Mouse (Mus musculus) cerebellum, adult 11-12 months (tissue): Measurements from ENCODE around the gene Rasa2.
"Not testable (repeated sequence)": the region's sequence is repeated elsewhere in the genome, so short reads cannot be mapped to it uniquely, and the experiment has no call there.

ENCODE experiments used
- DNase-seq: peaks from one replicate; pipeline ENCODE4 v3.0.0; 2022

Gene Rasa2

GRCm38 (mm10) chr9:96578190-96578589 lies 53.2 kb downstream of the Rasa2 start:
- no peak for DNase-seq

GRCm38 (mm10) chr9:96577674-96578073 lies 53.7 kb downstream of the Rasa2 start:
- DNase-seq: no peak

- no peak for DNase-seq
These were observed 58.2 kb downstream of the Rasa2 start for GRCm38 (mm10) chr9:96573252-96573651.

- no peak for DNase-seq
These were observed 58.7 kb downstream of the Rasa2 start for GRCm38 (mm10) chr9:96572754-96573153.

GRCm38 (mm10) chr9:96566470-96566996 lies 64.9 kb downstream of the Rasa2 start:
- DNase-seq: no peak

- DNase-seq: no peak
These were observed 67.9 kb downstream of the Rasa2 start for GRCm38 (mm10) chr9:96563501-96563900.

DNA sequence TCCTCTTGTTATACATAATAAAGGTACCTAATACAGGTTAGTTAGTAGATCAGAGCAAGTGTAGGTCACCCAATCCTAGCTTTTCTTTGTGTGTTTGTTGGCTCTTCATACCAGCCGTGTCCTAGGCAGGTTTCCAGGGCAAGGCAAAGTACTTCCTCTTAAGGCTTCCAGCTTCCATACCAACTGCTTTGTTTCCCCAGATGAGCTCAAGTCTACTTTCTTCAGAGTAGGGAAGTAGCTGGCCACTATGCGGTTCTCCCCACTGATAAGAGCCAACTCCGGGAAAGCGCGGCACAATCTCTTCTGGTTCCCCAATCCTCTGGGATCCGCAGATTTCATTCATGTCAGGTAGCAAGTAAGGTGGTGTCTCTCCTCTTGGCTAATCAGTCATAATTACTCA lies 72.3 kb downstream of the Rasa2 start:
- DNase-seq: no peak

GRCm38 (mm10) chr9:96558594-96558993 lies 72.8 kb downstream of the Rasa2 start:
- no peak for DNase-seq

DNA sequence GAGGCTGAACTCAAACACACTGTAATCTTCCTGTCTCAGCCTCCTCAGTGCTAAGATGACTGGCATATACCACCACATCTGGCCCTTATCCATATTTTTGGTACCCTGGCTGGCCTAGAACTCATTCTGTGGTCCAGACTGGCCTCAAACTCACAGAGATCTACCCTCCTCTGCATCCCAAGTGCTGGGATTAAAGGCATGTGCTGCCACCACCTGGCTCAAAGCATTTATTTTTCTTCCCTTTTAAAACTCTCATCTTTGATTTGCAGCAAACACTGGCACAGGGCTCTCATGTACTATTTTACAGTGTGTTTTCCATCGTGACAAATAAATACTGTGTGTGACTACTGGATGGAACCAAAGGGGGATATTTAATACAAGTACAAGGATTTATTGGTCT lies 77.3 kb downstream of the Rasa2 start:
- DNase-seq: no peak

- DNase-seq: no peak
These were observed 86.0 kb downstream of the Rasa2 start for GRCm38 (mm10) chr9:96545410-96545809.

DNA sequence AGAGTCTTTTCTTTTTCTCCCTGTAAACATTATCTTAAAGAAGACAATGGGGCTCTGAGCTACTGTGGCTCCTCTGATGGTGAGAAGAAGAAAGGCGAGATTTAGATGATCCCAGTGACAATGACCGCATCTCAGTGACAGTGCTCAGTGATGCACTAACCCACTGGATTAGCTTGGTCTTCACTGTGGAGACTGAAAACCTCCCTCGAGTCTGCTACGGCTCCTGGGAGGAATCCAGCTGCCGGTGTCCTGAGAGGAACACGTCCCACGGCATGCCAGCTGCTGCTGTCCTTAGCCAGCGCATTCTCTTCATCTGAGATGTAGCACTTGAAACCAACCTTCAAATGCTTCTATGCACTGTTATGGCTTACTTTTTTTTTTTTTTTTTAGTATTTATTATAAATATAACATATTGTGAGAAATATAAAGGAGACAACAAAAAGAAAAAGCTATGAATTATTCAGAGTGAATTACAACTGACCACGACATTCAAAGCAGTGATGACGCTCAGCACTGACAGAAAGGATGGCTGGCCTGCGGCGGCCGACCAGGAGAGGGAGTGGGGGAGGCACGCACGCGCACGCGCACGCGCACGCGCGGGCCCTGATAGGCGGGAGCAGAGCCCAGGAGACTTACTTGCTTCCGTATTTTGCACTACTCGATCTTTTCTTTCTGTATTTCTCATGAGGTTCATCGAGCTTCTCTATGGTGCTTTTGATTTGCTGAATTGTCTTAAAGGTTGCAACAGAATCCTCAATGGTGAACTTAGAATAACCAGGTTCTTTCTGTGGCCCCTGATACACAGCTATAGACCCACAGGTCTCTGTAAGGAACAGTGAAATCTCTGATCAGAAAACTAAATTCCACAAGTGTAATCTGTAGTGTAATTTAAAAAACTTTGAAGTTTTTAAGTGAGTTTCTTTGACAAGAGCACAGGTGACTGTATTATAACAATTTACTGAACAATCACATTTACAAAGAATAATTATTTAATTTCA lies 87.5 kb downstream of the Rasa2 start:
- peak; percentile 70 for DNase-seq

- no peak for DNase-seq
These were observed 92.5 kb downstream of the Rasa2 start for GRCm38 (mm10) chr9:96538916-96539315.

- no peak for DNase-seq
These were observed 93.8 kb downstream of the Rasa2 start for GRCm38 (mm10) chr9:96537615-96537919.

DNA sequence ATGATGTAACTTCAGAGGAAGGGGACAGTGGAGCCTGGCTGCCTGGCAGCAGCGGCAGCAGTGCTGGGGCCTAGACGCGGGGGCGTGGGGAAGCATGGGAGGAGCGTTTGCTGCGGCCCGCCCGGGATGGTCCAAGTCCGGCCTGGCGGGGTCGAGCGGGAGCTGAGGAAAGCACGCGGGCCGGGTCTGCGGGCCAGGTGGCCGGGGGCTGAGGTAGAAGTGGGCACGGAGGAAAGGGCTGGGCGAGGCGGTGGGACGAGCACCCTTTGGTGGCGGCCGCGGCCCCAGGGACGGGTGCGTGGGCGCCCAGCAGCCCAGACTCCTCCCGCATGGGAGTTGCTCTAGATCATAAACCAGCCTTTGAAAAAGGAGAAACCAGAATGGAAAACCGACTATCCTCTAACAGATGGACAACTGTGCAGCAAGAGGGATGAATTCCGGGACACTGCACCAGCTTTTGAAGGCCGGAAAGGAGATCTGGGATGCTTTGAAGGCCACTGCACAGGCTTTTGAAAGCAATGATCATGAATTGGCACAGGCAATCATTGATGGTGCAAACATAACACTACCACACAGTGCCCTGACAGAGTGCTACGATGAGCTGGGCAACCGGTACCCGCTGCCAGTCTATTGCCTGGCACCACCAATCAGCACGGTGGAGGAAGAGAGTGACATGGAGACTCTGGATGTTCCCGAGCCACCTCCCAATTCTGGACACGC lies 94.4 kb downstream of the Rasa2 start:
- DNase-seq: peak; percentile 34

GRCm38 (mm10) chr9:96536093-96536492 lies 95.3 kb downstream of the Rasa2 start:
- DNase-seq: not testable (repeated sequence)

- DNase-seq: no peak
These were observed 96.0 kb downstream of the Rasa2 start for GRCm38 (mm10) chr9:96535431-96535830.

- no peak for DNase-seq
These were observed 97.2 kb downstream of the Rasa2 start for GRCm38 (mm10) chr9:96534256-96534655.

GRCm38 (mm10) chr9:96533476-96533875 lies 97.9 kb downstream of the Rasa2 start:
- no peak for DNase-seq

DNA sequence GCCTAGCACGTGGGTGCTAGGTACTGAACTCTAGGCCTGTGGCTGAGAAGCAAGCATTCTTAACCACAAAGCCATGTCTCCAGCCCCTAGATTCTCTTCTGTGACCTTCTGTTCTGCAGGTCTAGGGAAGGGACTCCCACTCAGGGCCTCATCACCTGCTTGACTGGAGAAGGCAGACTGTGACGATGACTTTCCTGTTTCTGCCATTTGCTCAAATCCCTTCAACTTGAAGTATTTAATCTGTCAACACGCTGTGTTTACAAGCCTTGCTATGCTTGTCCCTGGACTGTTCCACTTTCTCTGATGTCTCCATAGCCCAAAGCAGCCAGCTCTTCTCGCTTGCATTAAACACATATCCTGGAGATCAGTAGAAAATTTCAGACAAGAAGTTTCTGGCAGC lies 98.9 kb downstream of the Rasa2 start:
- no peak for DNase-seq

- DNase-seq: no peak
These were observed 100.7 kb downstream of the Rasa2 start for GRCm38 (mm10) chr9:96530674-96531081.

DNA sequence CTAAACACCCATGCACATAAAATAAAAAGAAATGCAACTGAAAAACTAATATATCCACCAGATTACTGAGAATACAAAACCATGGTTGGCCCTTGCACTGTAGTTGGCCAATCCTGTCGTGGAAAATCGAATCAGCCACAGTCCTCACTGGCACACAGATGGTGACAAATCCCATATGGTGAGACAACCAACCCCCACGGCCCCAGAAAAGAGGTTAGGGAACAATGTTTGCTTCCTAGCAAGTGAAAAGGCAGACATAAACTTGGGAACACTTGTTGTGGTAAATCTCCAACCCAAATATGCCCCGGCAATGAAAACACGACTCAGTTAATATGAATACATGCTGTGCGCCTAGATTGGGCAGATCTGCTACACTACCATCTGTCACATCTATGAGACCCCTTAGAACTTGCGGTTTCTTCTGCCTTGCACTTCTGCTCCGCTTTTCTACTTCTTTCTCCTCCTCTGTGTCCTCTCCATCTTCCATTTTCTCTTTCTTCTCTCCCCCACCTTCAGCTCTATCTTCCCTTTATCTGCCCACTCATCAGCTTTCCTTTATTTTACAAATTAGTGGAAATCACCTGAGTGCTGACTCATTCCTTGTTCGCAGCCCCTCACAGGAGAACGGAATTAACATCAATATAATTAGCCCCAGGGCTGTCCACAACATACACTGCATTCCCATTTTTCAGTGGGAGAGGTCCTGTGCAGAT lies 101.3 kb downstream of the Rasa2 start:
- DNase-seq: no peak

- DNase-seq: no peak
These were observed 105.4 kb downstream of the Rasa2 start for GRCm38 (mm10) chr9:96526011-96526410.

GRCm38 (mm10) chr9:96524972-96525506 lies 106.4 kb downstream of the Rasa2 start, which contains the start of gene Gm28729:
Gene Gm28729, minus strand, starts transcription at chr9:96525264.
- DNase-seq: no peak
